Mouse (Mus musculus) embryonic facial prominence, embryonic 14.5 days (tissue): ENCODE measurements around the gene BC034090. TPM values are rescaled to one million over a fixed set of nuclear protein-coding genes. Genes with fewer than 3 reads are reported as not detected.
A peak's percentile ranks its signal among the peaks of the same experiment; 100 is the strongest.

Experiments used
- ATAC-seq: fragments of 200-750 bp; cut with Nextera tagmentation; 2 replicates; pipeline ENCODE4 v1.8.0; 2017; ENCODE audit warnings: low read depth, moderate number of reproducible peaks, moderate TSS enrichment
- DNase-seq: peaks from one replicate; pipeline ENCODE4 v3.0.0-alpha.2; 2015; ENCODE audit warnings: low spot score
- H3K27ac ChIP-seq: fragments of 300-500 bp; sonication (generic); replicated peaks from 2 replicates; pipeline ENCODE4 v1.5.1; 2014; ENCODE audit warnings: low read depth, mild to moderate bottlenecking, low read length, moderate library complexity
- H3K27me3 ChIP-seq: fragments of 300-500 bp; sonication (generic); replicated peaks from 2 replicates; pipeline ENCODE4 v1.6.1; 2014; ENCODE audit warnings: low read length; ENCODE audit not compliant: control insufficient read depth, insufficient read depth
- H3K36me3 ChIP-seq: fragments of 300-500 bp; sonication (generic); 2 replicates; pipeline ENCODE4 v1.6.1; 2014; ENCODE audit warnings: low read length, mixed read lengths; ENCODE audit not compliant: control insufficient read depth, insufficient read depth
- H3K4me1 ChIP-seq: fragments of 300-500 bp; sonication (generic); 2 replicates; pipeline ENCODE4 v1.6.1; 2014; ENCODE audit warnings: antibody characterized with exemption, low read length; ENCODE audit not compliant: control insufficient read depth, insufficient read depth
- H3K4me2 ChIP-seq: fragments of 300-500 bp; sonication (generic); 2 replicates; pipeline ENCODE4 v1.6.1; 2014; ENCODE audit warnings: low read depth, mild to moderate bottlenecking, low read length, moderate library complexity, mixed read lengths
- H3K4me3 ChIP-seq: fragments of 300-500 bp; sonication (generic); 2 replicates; pipeline ENCODE4 v1.5.1; 2014; ENCODE audit warnings: low read depth, mild to moderate bottlenecking, low read length
- H3K9ac ChIP-seq: fragments of 300-500 bp; sonication (generic); 2 replicates; pipeline ENCODE4 v1.6.1; 2014; ENCODE audit warnings: low read depth, mild to moderate bottlenecking, low read length, moderate library complexity, mixed read lengths
- H3K9me3 ChIP-seq: fragments of 300-500 bp; sonication (generic); 2 replicates; pipeline ENCODE4 v1.6.1; 2016; ENCODE audit warnings: low read length; ENCODE audit not compliant: control insufficient read depth
- WGBS: fragments of 180-500 bp; shearing (Covaris S2); extraction: QIAGEN DNeasy Blood & Tissue Kit; methylation state at CpG from one replicate; pipeline ENCODE4 v1.1.7; 2014; 5-methylcytosine and 5-hydroxymethylcytosine counted together
- polyA plus RNA-seq: library from polyadenylated mRNA; unstranded; fragments of >200 nt; fragmentation: Nextera tagmentation; extraction: Ambion mirVana; gene quantifications from 2 replicates; pipeline ENCODE4 v1.2.1, GENCODE M21; 2014

The BC034090 gene
- polyA plus RNA-seq, 1 experiment from 2014 or later: 4.6 TPM

DNA sequence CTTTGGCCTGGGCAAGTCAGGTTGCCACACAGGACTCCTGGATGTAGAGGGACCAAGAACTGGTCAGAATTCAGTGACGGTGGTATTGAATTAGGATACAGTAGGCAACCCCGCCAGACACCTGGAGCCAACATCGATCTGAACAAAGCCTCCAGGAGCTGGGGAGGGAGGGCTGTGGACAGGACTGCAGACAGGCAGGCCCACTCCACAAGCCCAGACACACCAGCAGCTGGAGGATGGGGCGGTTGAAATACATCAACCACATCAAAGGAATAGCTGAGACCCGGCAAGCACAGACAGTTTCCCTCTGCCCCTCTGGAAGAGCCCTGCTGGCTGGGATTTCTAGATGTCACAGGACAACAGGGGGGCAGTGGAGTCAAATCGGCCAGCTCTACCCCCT, 27.4 kb downstream of the BC034090 start:
- peak overlapping the region; percentile 32; the same call in 1 of the 2 replicates for H3K9ac ChIP-seq
- peaks cover 32% of the 10 kb centered on the region for H3K4me1 ChIP-seq

DNA sequence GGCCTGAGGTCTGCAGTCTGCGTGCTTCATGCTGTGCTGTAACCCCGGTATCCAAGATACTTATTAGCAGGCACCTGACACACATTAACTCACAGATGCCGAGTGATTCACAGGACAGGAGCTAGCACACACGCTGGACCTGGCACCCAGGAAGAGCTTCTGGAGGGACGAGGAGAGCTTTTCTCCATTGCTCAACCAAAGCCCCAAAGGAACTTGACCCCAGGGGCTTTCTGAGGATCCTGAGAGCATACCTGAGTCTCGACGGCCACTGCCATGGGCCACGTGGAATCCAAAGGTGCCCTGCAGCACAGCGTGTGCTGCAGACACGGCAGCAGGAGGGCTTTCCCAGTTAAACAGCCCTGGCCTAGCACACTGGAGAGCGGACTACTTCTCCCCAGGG, 27.9 kb downstream of the BC034090 start:
- WGBS: 54% methylated on average over 11 of the region's 11 CpGs
- ATAC-seq (no peak), DNase-seq (no peak)
- H3K9ac ChIP-seq: peak overlapping the region; percentile 32; the same call in 1 of the 2 replicates
- H3K27me3 ChIP-seq: no peaks in the 10 kb centered on the region
- H3K9me3 ChIP-seq: no peaks in the 10 kb centered on the region
- H3K36me3 ChIP-seq: peaks cover 6% of the 10 kb centered on the region; the same call in 1 of the 2 replicates
- H3K4me3 ChIP-seq: no peak overlapping the region
- 0 out of 2 replicates have a peak overlapping the region, but pooled peaks have one; percentile 31 for H3K27ac ChIP-seq
- H3K4me2 ChIP-seq: peak overlapping the region; percentile 8; the same call in 1 of the 2 replicates
- peaks cover 27% of the 10 kb centered on the region for H3K4me1 ChIP-seq

More for the DNA sequence above, 27.4 kb downstream of the BC034090 start:
- Histone ChIP-seq H3K9me3 (no peaks in the 10 kb centered on the region), H3K27ac (peak overlapping the region; percentile 31; the same call in 1 of the 2 replicates), H3K36me3 (peaks cover 6% of the 10 kb centered on the region; the same call in 1 of the 2 replicates), H3K4me2 (peak overlapping the region; percentile 8; the same call in 1 of the 2 replicates), H3K27me3 (no peaks in the 10 kb centered on the region), H3K4me3 (no peak overlapping the region)
- 42% methylated on average over 6 of the region's 6 CpGs for WGBS
- DNase-seq (peak; percentile 68), ATAC-seq (peak; percentile 28; the same call in 1 of the 2 replicates)

DNA sequence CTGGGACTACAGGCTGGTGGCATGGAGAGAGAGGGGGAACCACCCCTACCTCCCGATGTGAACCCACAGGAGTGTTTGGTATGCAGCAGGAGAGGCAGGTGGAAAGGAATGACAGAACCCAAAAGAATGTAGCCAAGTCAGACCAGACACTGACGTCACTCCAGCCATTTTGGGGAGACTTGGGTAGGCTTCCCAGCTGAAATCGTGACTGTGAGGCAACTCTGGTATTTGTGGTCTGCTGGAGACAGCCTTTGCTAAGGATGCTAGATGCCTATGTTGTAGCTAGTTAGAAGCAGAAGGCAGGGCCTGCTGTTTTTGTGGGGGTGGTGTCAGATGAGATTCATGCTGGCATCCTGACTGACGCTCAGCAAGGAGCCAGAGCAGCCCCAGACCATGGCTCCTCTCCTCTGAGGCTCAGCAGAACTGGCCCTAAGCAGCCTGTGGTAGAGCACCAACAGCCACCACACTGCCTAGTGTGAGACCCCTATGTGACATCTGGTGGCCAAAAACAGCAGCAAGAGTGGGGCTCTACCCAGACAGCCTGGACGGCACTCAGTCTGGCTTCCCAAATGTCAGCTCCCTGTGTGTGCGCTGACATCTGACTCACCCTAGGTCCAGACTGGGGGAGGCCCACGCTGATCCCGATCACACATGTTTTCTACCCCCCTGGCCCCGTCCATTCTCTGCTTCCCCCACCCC, 29.0 kb downstream of the BC034090 start:
- Histone ChIP-seq H3K9me3 (no peaks in the 10 kb centered on the region), H3K9ac (no peak overlapping the region), H3K4me3 (no peak overlapping the region), H3K4me1 (peaks cover 32% of the 10 kb centered on the region), H3K36me3 (peaks cover 3% of the 10 kb centered on the region; the same call in 1 of the 2 replicates), H3K27ac (no peak overlapping the region), H3K27me3 (no peaks in the 10 kb centered on the region), H3K4me2 (no peak overlapping the region)
- ATAC-seq (peak; percentile 30; the same call in 1 of the 2 replicates), DNase-seq (no peak)
- 47% methylated on average over 9 of the region's 9 CpGs for WGBS

DNA sequence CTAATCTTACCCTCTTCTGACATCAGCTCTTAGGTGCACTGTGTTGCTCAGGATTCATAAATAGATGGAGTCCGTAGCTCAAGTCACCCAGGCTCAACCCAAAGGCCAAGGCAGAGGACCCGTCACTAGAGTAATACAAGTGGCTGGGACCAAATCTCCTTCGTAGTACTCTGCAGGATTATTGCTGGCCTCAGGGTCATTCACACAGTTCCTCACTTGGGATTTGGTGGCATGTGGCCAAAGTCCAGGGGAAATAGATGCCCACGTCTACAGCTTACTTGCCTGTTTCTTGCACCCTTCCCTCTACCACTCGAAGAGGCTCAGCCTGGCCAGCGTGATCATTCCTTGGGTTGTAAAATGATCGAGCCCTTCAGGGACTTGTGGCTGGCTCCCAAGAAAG, 30.3 kb downstream of the BC034090 start:
- Histone ChIP-seq H3K4me2 (no peak overlapping the region), H3K9ac (no peak overlapping the region), H3K4me1 (peaks cover 32% of the 10 kb centered on the region), H3K27me3 (no peaks in the 10 kb centered on the region), H3K27ac (no peak overlapping the region), H3K36me3 (no peaks in the 10 kb centered on the region), H3K9me3 (no peaks in the 10 kb centered on the region), H3K4me3 (no peak overlapping the region)
- WGBS: 76% methylated on average over 7 of the region's 7 CpGs
- DNase-seq (no peak), ATAC-seq (no peak)

DNA sequence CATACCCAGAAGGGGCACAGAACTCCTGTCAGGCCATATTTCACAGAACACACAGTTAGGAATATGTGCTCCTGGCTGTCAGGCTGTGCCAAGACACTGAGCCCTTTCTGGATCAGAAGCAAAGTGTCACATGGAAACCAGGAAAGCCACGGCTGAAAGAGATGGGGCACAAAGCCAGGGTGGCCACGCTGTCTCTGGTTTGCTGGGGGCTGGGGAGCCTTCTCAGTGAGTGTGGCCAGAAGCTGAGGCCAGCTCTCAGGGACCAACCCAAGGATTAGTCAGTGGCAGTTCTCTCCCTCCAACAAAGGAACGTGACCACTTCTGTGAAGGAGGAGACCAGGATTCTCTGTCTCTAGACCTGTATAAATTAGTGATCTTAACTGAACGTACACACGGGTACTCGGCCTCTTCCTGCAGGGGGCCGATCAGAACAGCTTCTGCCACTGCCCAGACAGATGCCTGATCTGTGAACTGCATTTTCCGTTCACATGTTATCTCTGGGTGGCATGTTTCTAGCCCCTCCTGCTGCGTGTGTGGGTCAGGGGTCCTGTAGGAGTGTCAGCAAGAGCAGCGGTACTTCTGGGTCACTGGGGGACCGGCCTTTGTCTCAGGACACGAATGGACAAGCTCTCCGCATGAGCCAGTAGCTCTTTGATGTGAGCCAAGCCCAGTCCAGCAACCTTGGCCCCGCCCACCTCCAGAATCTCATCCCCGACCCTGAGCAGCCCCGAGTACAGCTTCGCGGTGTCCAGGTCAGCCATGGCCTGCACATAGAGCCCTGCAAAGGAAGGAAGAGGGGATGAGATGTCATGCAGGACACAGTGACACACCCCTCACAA, 31.1 kb downstream of the BC034090 start:
- ATAC-seq (peak; percentile 2; the same call in 1 of the 2 replicates), DNase-seq (no peak)
- no peaks in the 10 kb centered on the region for H3K27me3 ChIP-seq
- H3K36me3 ChIP-seq: no peaks in the 10 kb centered on the region
- WGBS: 30% methylated on average over 18 of the region's 18 CpGs
- peak overlapping the region; percentile 30; the same call in 1 of the 2 replicates for H3K9ac ChIP-seq
- H3K4me3 ChIP-seq: no peak overlapping the region
- no peaks in the 10 kb centered on the region for H3K9me3 ChIP-seq
- peak overlapping the region; percentile 67 for H3K27ac ChIP-seq
- peaks cover 32% of the 10 kb centered on the region for H3K4me1 ChIP-seq
- no peak overlapping the region for H3K4me2 ChIP-seq

DNA sequence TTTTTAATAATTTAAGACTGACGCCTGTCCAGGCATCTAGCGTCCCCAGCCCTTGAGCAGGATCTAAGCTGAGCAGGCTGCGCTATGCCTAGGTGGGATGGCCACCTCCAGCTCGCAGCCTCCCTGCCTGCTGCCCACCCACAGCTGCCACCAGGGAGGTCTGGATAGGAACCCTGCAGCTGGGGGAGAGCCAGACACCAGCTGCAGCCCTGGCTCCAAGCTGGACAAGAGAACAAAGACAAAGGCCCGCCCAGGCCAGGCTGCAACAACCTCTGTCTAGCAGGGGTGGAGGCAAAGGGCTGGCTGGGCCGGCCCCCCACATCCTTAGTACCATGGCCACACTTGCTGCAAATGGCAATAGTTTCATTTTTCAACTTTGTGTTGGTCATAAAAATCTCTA, 31.8 kb downstream of the BC034090 start:
- WGBS: 10% methylated on average over 6 of the region's 6 CpGs
- Histone ChIP-seq H3K36me3 (0 out of 2 replicates have a peak, but pooled peaks cover 3% of the 10 kb centered on the region), H3K4me1 (peaks cover 32% of the 10 kb centered on the region), H3K4me3 (no peak overlapping the region), H3K9ac (no peak overlapping the region; the same call in 1 of the 2 replicates), H3K9me3 (no peaks in the 10 kb centered on the region), H3K4me2 (no peak overlapping the region), H3K27me3 (no peaks in the 10 kb centered on the region), H3K27ac (peak overlapping the region; percentile 67)
- DNase-seq: peak; percentile 83
- ATAC-seq: peak; percentile 56

DNA sequence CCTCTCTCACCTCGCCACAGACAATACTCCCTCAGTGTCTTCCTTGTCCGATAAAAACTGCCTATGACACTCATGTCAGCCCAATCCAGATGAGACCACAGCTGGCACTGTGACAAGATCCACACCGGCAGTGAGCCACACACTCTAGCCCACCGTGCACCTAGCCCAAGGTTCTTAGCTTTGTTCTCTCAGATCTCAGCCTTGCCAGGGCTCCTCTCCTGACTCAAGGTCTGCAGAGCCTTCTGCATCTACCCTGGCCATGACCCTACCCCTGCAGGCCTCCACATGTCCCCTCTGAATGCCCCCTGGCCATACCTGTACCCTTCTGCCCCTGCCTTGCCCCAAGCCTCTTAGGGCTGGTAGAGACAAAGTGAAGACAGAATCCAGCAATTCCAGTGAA, 32.2 kb downstream of the BC034090 start:
- WGBS: 27% methylated on average over 4 of the region's 4 CpGs
- no peaks in the 10 kb centered on the region for H3K9me3 ChIP-seq
- H3K4me3 ChIP-seq: no peak overlapping the region
- no peaks in the 10 kb centered on the region for H3K27me3 ChIP-seq
- H3K36me3 ChIP-seq: 0 out of 2 replicates have a peak, but pooled peaks cover 5% of the 10 kb centered on the region
- H3K4me2 ChIP-seq: no peak overlapping the region
- H3K4me1 ChIP-seq: peaks cover 32% of the 10 kb centered on the region
- DNase-seq: no peak
- H3K9ac ChIP-seq: no peak overlapping the region
- ATAC-seq: no peak
- peak overlapping the region; percentile 67; the same call in 1 of the 2 replicates for H3K27ac ChIP-seq

DNA sequence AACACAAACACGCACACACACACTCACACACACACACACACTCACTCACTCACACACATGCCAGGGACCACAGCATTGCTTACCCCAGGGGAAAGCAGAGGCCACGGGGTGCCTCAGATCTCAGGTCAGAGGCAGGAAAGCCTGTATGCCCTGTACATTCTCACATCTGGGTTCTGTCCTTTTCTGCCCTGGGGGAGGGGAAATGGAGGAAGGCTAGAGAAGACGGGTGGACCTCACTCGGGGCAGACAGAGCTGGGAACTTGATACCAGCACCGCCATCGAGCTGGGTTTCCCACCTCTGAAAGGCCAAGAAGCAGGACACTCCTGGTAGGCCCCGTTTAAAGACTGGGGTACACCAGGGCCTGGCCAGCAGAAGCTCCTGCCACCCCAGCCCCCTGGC, 33.2 kb downstream of the BC034090 start:
- Histone ChIP-seq H3K9ac (peak overlapping the region; percentile 36; the same call in 1 of the 2 replicates), H3K27me3 (no peaks in the 10 kb centered on the region), H3K36me3 (peaks cover 5% of the 10 kb centered on the region; the same call in 1 of the 2 replicates), H3K4me3 (no peak overlapping the region), H3K4me1 (peaks cover 30% of the 10 kb centered on the region), H3K4me2 (no peak overlapping the region), H3K27ac (no peak overlapping the region), H3K9me3 (no peaks in the 10 kb centered on the region)
- ATAC-seq: no peak
- no peak for DNase-seq
- WGBS: 14% methylated on average over 7 of the region's 7 CpGs
